ENCODE assay signal across 8 mouse cellular contexts in the genomic region with DNA sequence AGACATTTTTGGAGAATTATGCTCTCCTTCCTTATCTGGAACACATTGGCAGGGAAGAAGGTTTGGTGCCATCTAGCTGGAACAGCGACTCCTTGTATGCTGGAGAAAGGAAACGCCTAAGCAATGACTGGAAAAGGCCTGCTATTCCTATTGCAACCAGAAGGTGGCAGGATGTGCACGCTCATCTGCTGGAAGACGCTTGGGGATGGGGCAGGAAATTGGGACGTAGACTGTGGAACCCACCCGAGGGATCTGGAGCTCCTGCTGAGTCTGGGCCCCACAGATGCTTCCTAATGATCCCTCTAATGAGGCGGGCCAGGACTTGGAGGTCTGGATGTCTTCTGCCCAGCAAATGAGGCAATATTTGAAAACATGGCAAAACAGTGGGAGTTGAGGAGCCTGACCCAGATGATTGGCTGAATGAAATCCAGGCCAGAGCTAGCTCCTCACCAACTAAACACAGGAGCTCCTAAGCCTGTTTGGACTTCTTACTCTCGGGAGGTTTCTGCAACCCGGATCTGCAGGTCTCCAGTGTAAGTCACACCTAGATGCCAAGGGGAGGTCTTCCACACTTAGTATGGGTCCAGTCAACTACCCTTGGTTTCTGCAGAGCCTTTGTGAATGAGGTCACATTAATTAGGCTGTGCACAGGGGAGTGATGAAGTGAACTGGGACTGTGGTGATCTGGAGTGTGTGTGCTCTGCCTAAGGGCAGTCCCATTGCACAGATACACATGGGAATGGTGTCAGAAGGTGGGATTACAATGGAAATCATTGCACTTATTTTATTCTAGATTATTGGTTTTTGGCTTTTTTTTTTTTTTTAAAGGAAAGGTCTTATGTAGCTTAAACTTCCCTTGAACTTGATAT. TPM values are rescaled to one million over a fixed set of nuclear protein-coding genes. Genes with fewer than 3 reads are reported as not detected.
DNase-seq lines count a peak whose midpoint lies in the region; ATAC-seq and TF ChIP-seq lines count a peak whose summit lies in the region.

No protein-coding gene starts in this region.

- in situ Hi-C loops in ES-E14 (cut with MboI; ENCODE audit: low sequenced_read_pairs in 2 of 2, unreplicated experiment in 2 of 2): no loop called here

- H3K9ac ChIP-seq in ES-E14 (ENCODE audit: insufficient read depth, low read depth, low read length, poor library complexity, severe bottlenecking): peak overlapping the region; percentile 51; the same call in 1 of the 2 replicates
- no peak overlapping the region for H3K9ac ChIP-seq in embryonic facial prominence, embryonic 14.5 days (ENCODE audit: low read depth, low read length)
- no peak overlapping the region for H3K9ac ChIP-seq in lung, postnatal 0 days (replicated peaks; ENCODE audit: low read depth)

- no peak for TF ChIP-seq POLR2A in bone marrow, adult 2 months (IDR thresholded peaks at IDR 0.05; ENCODE audit: borderline replicate concordance, control insufficient read depth, low read depth, low read length)

- H3K9me3 ChIP-seq in ES-E14 (ENCODE audit: control insufficient read depth, insufficient read depth, low read depth, low read length): no peaks in the 10 kb centered on the region
- no peaks in the 10 kb centered on the region for H3K9me3 ChIP-seq in embryonic facial prominence, embryonic 14.5 days (ENCODE audit: control insufficient read depth, low read length)
- no peaks in the 10 kb centered on the region for H3K9me3 ChIP-seq in lung, postnatal 0 days (ENCODE audit: low read length)

- no peak for TF ChIP-seq EP300 in lung, postnatal 0 days (IDR thresholded peaks at IDR 0.05)

- H3K27ac ChIP-seq in ES-E14 (ENCODE audit: insufficient read depth, low read depth, low read length, poor library complexity, severe bottlenecking): no peak overlapping the region
- no peak overlapping the region for H3K27ac ChIP-seq in bone marrow, adult 2 months (ENCODE audit: control insufficient read depth, insufficient read depth, low read depth, low read length, poor library complexity)
- no peak overlapping the region for H3K27ac ChIP-seq in embryonic facial prominence, embryonic 14.5 days (replicated peaks; ENCODE audit: low read depth, low read length)
- H3K27ac ChIP-seq in lung, postnatal 0 days (ENCODE audit: low read length): no peak overlapping the region

- H3K4me3 ChIP-seq in ES-E14 (ENCODE audit: insufficient read depth in 1 of 2, low read depth in 1 of 2, low read length in 2 of 2, poor library complexity in 1 of 2, severe bottlenecking in 1 of 2): no peak overlapping the region
- no peak overlapping the region for H3K4me3 ChIP-seq in bone marrow, adult 2 months (replicated peaks; ENCODE audit: control insufficient read depth, low read depth, low read length)
- H3K4me3 ChIP-seq in embryonic facial prominence, embryonic 14.5 days (ENCODE audit: low read depth, low read length): no peak overlapping the region
- no peak overlapping the region for H3K4me3 ChIP-seq in lung, postnatal 0 days (ENCODE audit: low read depth, low read length)

- no peaks in the 10 kb centered on the region for H3K36me3 ChIP-seq in ES-E14 (ENCODE audit: control insufficient read depth, insufficient read depth, low read length, poor library complexity, severe bottlenecking)
- no peaks in the 10 kb centered on the region for H3K36me3 ChIP-seq in embryonic facial prominence, embryonic 14.5 days (ENCODE audit: control insufficient read depth, insufficient read depth, low read length)
- H3K36me3 ChIP-seq in lung, postnatal 0 days (ENCODE audit: insufficient read depth, low read length): no peaks in the 10 kb centered on the region

- peak; percentile 78 for TF ChIP-seq CTCF in bone marrow, adult 2 months (IDR thresholded peaks at IDR 0.05; ENCODE audit: control insufficient read depth, insufficient read depth, low read length)
- peak; percentile 98 for TF ChIP-seq CTCF in lung, postnatal 0 days (IDR thresholded peaks at IDR 0.05)

- peak; percentile 44; the same call in 1 of the 2 replicates for ATAC-seq in embryonic facial prominence, embryonic 14.5 days (ENCODE audit: low read depth)
- peak; percentile 39 to 77; a peak in 2 of 4 replicates for ATAC-seq in hematopoietic stem cell, adult 5-6 weeks (replicated peaks in 1 of 2; ENCODE audit: insufficient read depth in 1 of 2, low FRiP score in 2 of 2, low TSS enrichment in 1 of 2, low read depth in 1 of 2, poor library complexity in 2 of 2, severe bottlenecking in 2 of 2)
- peak; percentile 19; the same call in 1 of the 2 replicates for ATAC-seq in lung, postnatal 0 days
- ATAC-seq in inflammation-experienced regulatory T-cells, adult 6 months: no peak

- H3K27me3 ChIP-seq in embryonic facial prominence, embryonic 14.5 days (replicated peaks; ENCODE audit: control insufficient read depth, insufficient read depth, low read length): no peaks in the 10 kb centered on the region
- no peaks in the 10 kb centered on the region for H3K27me3 ChIP-seq in lung, postnatal 0 days (replicated peaks; ENCODE audit: insufficient read depth, low read length)

- DNase-seq in ES-E14 (ENCODE audit: low read depth, low spot score): peak; percentile 63
- DNase-seq in embryonic facial prominence, embryonic 14.5 days (ENCODE audit: low spot score): peak; percentile 81
- DNase-seq in layer of hippocampus, adult 9-10 months (ENCODE audit: low spot score): peak; percentile 51
- peak; percentile 78 for DNase-seq in lung, postnatal 0 days (ENCODE audit: low spot score)
- DNase-seq in retina, embryonic 14.5 days (ENCODE audit: low spot score): peak; percentile 94

- H3K4me2 ChIP-seq in embryonic facial prominence, embryonic 14.5 days (ENCODE audit: low read depth, low read length): peak overlapping the region; percentile 29; the same call in 1 of the 2 replicates
- no peak overlapping the region for H3K4me2 ChIP-seq in lung, postnatal 0 days (replicated peaks; ENCODE audit: low read depth, low read length)

- H3K4me1 ChIP-seq in ES-E14 (ENCODE audit: control insufficient read depth in 2 of 2, insufficient read depth in 2 of 2, low read length in 2 of 2, poor library complexity in 1 of 2): no peaks in the 10 kb centered on the region; a peak in 1 of 4 replicates
- H3K4me1 ChIP-seq in bone marrow, adult 2 months (ENCODE audit: control insufficient read depth, insufficient read depth, low read length): no peaks in the 10 kb centered on the region
- H3K4me1 ChIP-seq in embryonic facial prominence, embryonic 14.5 days (ENCODE audit: control insufficient read depth, insufficient read depth, low read length): no peaks in the 10 kb centered on the region
- H3K4me1 ChIP-seq in lung, postnatal 0 days (ENCODE audit: insufficient read depth, low read depth, low read length): no peaks in the 10 kb centered on the region

- 5% methylated on average over 9 of the region's 9 CpGs for WGBS in bone marrow, adult 2 months
- 10% methylated on average over 9 of the region's 9 CpGs for WGBS in embryonic facial prominence, embryonic 14.5 days
- WGBS in lung, postnatal 0 days: 4% methylated on average over 9 of the region's 9 CpGs

TF ChIP-seq in ES-E14, 5 proteins besides CTCF, POLR2A, EP300 and RAD21:
- TF ChIP-seq ZNF384 (IDR thresholded peaks at IDR 0.05; ENCODE audit: low read depth, low read length) (no peak), HCFC1 (IDR thresholded peaks at IDR 0.05; ENCODE audit: borderline replicate concordance, insufficient read depth, low read length) (no peak), ZC3H11A (IDR thresholded peaks at IDR 0.05; ENCODE audit: borderline replicate concordance, low read depth, low read length) (peak; percentile 84; the same call in 1 of the 2 replicates), MAFK (IDR thresholded peaks at IDR 0.05; ENCODE audit: insufficient read depth, low read depth, low read length) (no peak), CHD2 (IDR thresholded peaks at IDR 0.05; ENCODE audit: low read depth, low read length) (no peak)

RNA-seq across cellular contexts. Expression of a gene that starts 49.6 kb away (rescaled TPM):
- 178 and 189 TPM in 2 replicates for total RNA-seq in ES-E14 (2012; rRNA removed)
- 29.5 and 38.1 TPM in 2 replicates for polyA plus RNA-seq in bone marrow, adult 2 months (2011; ENCODE audit: insufficient read depth, insufficient read length, low replicate concordance, missing spikeins)
- 147 and 171 TPM in 2 replicates for polyA plus RNA-seq in embryonic facial prominence, embryonic 14.5 days (2014; fragmentation: Nextera tagmentation; extraction: Ambion mirVana)
- 115 and 117 TPM in 2 replicates for total RNA-seq in hematopoietic stem cell, adult 5-6 weeks (2017)
- polyA plus RNA-seq in lung, postnatal 0 days (2015; fragmentation: Nextera tagmentation; extraction: Ambion mirVana): 47.7 and 52.5 TPM in 2 replicates
- polyA plus RNA-seq in inflammation-experienced regulatory T-cells, adult 6 months (2017; shearing (Covaris generic)): 10 to 100 TPM; 63.4 to 72.4 (median 65.1) TPM

RNA-seq across cellular contexts. Expression of a gene that starts 58.0 kb away (rescaled TPM):
- 371 and 407 TPM in 2 replicates for total RNA-seq in ES-E14 (2012; rRNA removed)
- polyA plus RNA-seq in bone marrow, adult 2 months (2011; ENCODE audit: insufficient read depth, insufficient read length, low replicate concordance, missing spikeins): 75.4 and 128 TPM in 2 replicates
- 409 and 416 TPM in 2 replicates for polyA plus RNA-seq in embryonic facial prominence, embryonic 14.5 days (2014; fragmentation: Nextera tagmentation; extraction: Ambion mirVana)
- total RNA-seq in hematopoietic stem cell, adult 5-6 weeks (2017): 21.1 and 50.8 TPM in 2 replicates
- polyA plus RNA-seq in lung, postnatal 0 days (2015; fragmentation: Nextera tagmentation; extraction: Ambion mirVana): 440 and 498 TPM in 2 replicates
- 100 to 1,000 TPM; 193 to 267 (median 197) TPM for polyA plus RNA-seq in inflammation-experienced regulatory T-cells, adult 6 months (2017; shearing (Covaris generic))
